Comparison of ENCODE assay signal across 17 mouse cellular contexts in genomic region chr7:139312686-139313085, GRCm38 (mm10).
DNase-seq lines count a peak whose midpoint lies in the region; ATAC-seq and TF ChIP-seq lines count a peak whose summit lies in the region.
"Had no signal": no experiment of that assay in that cellular context is flagged by ENCODE, and none has a peak within 500 bp of the region (broad histone marks: within the 10 kb centered on the region; RNA-seq: fewer than 3 reads in every experiment).

No protein-coding gene starts in this region.

- H3K4me3 ChIP-seq in midbrain, postnatal 0 days (ENCODE audit: low read depth, low read length): no peak overlapping the region
- H3K4me3 ChIP-seq in midbrain, embryonic 15.5 days: no peak overlapping the region
- no peak overlapping the region for H3K4me3 ChIP-seq in limb, embryonic 14.5 days (replicated peaks; ENCODE audit: low read length)
- no peak overlapping the region for H3K4me3 ChIP-seq in forebrain, embryonic 13.5 days
- no peak overlapping the region for H3K4me3 ChIP-seq in midbrain, embryonic 10.5 days
- H3K4me3 ChIP-seq: embryonic facial prominence, embryonic 12.5 days; liver, embryonic 15.5 days; neural tube, embryonic 15.5 days had no signal

- no peak for TF ChIP-seq POLR2A in limb, embryonic 14.5 days (IDR thresholded peaks at IDR 0.05; ENCODE audit: borderline replicate concordance, extremely low read depth, insufficient read depth, insufficient read length)

- no peak overlapping the region for H3K4me2 ChIP-seq in midbrain, postnatal 0 days (ENCODE audit: low read depth, low read length, poor library complexity, severe bottlenecking)
- H3K4me2 ChIP-seq in midbrain, embryonic 15.5 days: no peak overlapping the region
- no peak overlapping the region for H3K4me2 ChIP-seq in limb, embryonic 14.5 days (replicated peaks; ENCODE audit: low read depth, low read length, severe bottlenecking)
- no peak overlapping the region for H3K4me2 ChIP-seq in forebrain, embryonic 13.5 days
- H3K4me2 ChIP-seq: embryonic facial prominence, embryonic 12.5 days; heart, embryonic 11.5 days; liver, embryonic 15.5 days; neural tube, embryonic 15.5 days had no signal

- ATAC-seq in midbrain, postnatal 0 days (ENCODE audit: low FRiP score): no peak
- ATAC-seq in midbrain, embryonic 15.5 days (replicated peaks): no peak
- ATAC-seq in limb, embryonic 14.5 days (ENCODE audit: low FRiP score, low read depth): no peak
- no peak for ATAC-seq in forebrain, embryonic 13.5 days
- ATAC-seq: forebrain, embryonic 14.5 days had no signal

- H3K9ac ChIP-seq in midbrain, postnatal 0 days (replicated peaks; ENCODE audit: low read length, poor library complexity, severe bottlenecking): no peak overlapping the region
- no peak overlapping the region for H3K9ac ChIP-seq in midbrain, embryonic 15.5 days
- 0 out of 2 replicates have a peak overlapping the region, but pooled peaks have one; percentile 8 for H3K9ac ChIP-seq in limb, embryonic 14.5 days (ENCODE audit: low read depth, low read length, severe bottlenecking)
- H3K9ac ChIP-seq in forebrain, embryonic 13.5 days: no peak overlapping the region
- H3K9ac ChIP-seq: embryonic facial prominence, embryonic 12.5 days; liver, embryonic 15.5 days; neural tube, embryonic 15.5 days had no signal

- H3K9me3 ChIP-seq in midbrain, postnatal 0 days (ENCODE audit: low read length): 0 out of 2 replicates have a peak, but pooled peaks cover 3% of the 10 kb centered on the region
- no peaks in the 10 kb centered on the region for H3K9me3 ChIP-seq in midbrain, embryonic 15.5 days
- H3K9me3 ChIP-seq in limb, embryonic 14.5 days (ENCODE audit: control insufficient read depth, low read length): no peaks in the 10 kb centered on the region
- no peaks in the 10 kb centered on the region for H3K9me3 ChIP-seq in forebrain, embryonic 13.5 days (replicated peaks)
- H3K9me3 ChIP-seq in midbrain, embryonic 10.5 days (replicated peaks): no peaks in the 10 kb centered on the region
- H3K9me3 ChIP-seq: embryonic facial prominence, embryonic 12.5 days; liver, embryonic 15.5 days; neural tube, embryonic 15.5 days had no signal

- H3K4me1 ChIP-seq in midbrain, postnatal 0 days (ENCODE audit: insufficient read depth, low read length): no peaks in the 10 kb centered on the region
- peaks cover 8% of the 10 kb centered on the region; the same call in 1 of the 2 replicates for H3K4me1 ChIP-seq in midbrain, embryonic 15.5 days
- peaks cover 5% of the 10 kb centered on the region; the same call in 1 of the 2 replicates for H3K4me1 ChIP-seq in limb, embryonic 14.5 days (ENCODE audit: control insufficient read depth, insufficient read depth, low read length)
- peaks cover 18% of the 10 kb centered on the region for H3K4me1 ChIP-seq in forebrain, embryonic 13.5 days
- peaks cover 32% of the 10 kb centered on the region for H3K4me1 ChIP-seq in midbrain, embryonic 10.5 days
- H3K4me1 ChIP-seq: liver, embryonic 15.5 days had no signal

- no peaks in the 10 kb centered on the region for H3K36me3 ChIP-seq in midbrain, postnatal 0 days (ENCODE audit: insufficient read depth, low read length)
- H3K36me3 ChIP-seq in midbrain, embryonic 15.5 days (replicated peaks): no peaks in the 10 kb centered on the region
- H3K36me3 ChIP-seq in limb, embryonic 14.5 days (ENCODE audit: control insufficient read depth, insufficient read depth, low read length): no peaks in the 10 kb centered on the region
- no peaks in the 10 kb centered on the region for H3K36me3 ChIP-seq in forebrain, embryonic 13.5 days (ENCODE audit: poor library complexity, severe bottlenecking)
- H3K36me3 ChIP-seq in midbrain, embryonic 10.5 days: no peaks in the 10 kb centered on the region
- H3K36me3 ChIP-seq: embryonic facial prominence, embryonic 12.5 days; liver, embryonic 15.5 days; neural tube, embryonic 15.5 days had no signal

- no peak for TF ChIP-seq CTCF in midbrain, postnatal 0 days (IDR thresholded peaks at IDR 0.05)

- no peak overlapping the region for H3K27ac ChIP-seq in midbrain, postnatal 0 days (ENCODE audit: low read depth, low read length)
- no peak overlapping the region for H3K27ac ChIP-seq in midbrain, embryonic 15.5 days
- no peak overlapping the region for H3K27ac ChIP-seq in limb, embryonic 14.5 days (replicated peaks; ENCODE audit: low read depth, low read length)
- no peak overlapping the region for H3K27ac ChIP-seq in forebrain, embryonic 13.5 days
- no peak overlapping the region for H3K27ac ChIP-seq in midbrain, embryonic 10.5 days (replicated peaks)
- H3K27ac ChIP-seq: embryonic facial prominence, embryonic 12.5 days; liver, embryonic 15.5 days; neural tube, embryonic 15.5 days had no signal

- H3K27me3 ChIP-seq in midbrain, postnatal 0 days (ENCODE audit: insufficient read depth, low read length): no peaks in the 10 kb centered on the region
- no peaks in the 10 kb centered on the region; the same call in 1 of the 2 replicates for H3K27me3 ChIP-seq in midbrain, embryonic 15.5 days (replicated peaks)
- H3K27me3 ChIP-seq in limb, embryonic 14.5 days (ENCODE audit: control insufficient read depth, insufficient read depth, low read length): no peaks in the 10 kb centered on the region
- 0 out of 2 replicates have a peak, but pooled peaks cover 2% of the 10 kb centered on the region for H3K27me3 ChIP-seq in forebrain, embryonic 13.5 days
- peaks cover 27% of the 10 kb centered on the region for H3K27me3 ChIP-seq in midbrain, embryonic 10.5 days (ENCODE audit: low read depth, poor library complexity, severe bottlenecking)
- H3K27me3 ChIP-seq: embryonic facial prominence, embryonic 12.5 days; liver, embryonic 15.5 days; neural tube, embryonic 15.5 days had no signal

- DNase-seq in gastrocnemius, adult 18-20 months (ENCODE audit: low spot score): peak; percentile 63
- DNase-seq in gastrocnemius, postnatal 4 days (ENCODE audit: low spot score in 2 of 2): no peak
- DNase-seq in midbrain, postnatal 0 days (ENCODE audit: low spot score): peak; percentile 67
- peak; percentile 29 for DNase-seq in cerebellum, adult 8-10 months
- no peak for DNase-seq in limb, embryonic 14.5 days (ENCODE audit: low spot score)
- DNase-seq in midbrain, embryonic 10.5 days (ENCODE audit: low spot score): no peak
- DNase-seq: B cell, adult 2 months; kidney, postnatal 36 days; spleen, adult 18-20 months; thymus, adult 2 months had no signal

- WGBS in midbrain, postnatal 0 days: 71% methylated on average over 5 of the region's 5 CpGs
- 63% methylated on average over 5 of the region's 5 CpGs for WGBS in midbrain, embryonic 15.5 days
- WGBS in limb, embryonic 14.5 days: 40% methylated on average over 5 of the region's 5 CpGs
- WGBS in forebrain, embryonic 13.5 days: 51% methylated on average over 5 of the region's 5 CpGs
- 85% methylated on average over 5 of the region's 5 CpGs for WGBS in midbrain, embryonic 10.5 days

Comparison
In these comparisons a context has a peak if more than half of its experiments do, and no peak if none do; other contexts are left out.
1. DNase-seq: peak in gastrocnemius, adult 18-20 months (single experiment), midbrain, postnatal 0 days (single experiment) and cerebellum, adult 8-10 months (single experiment); none in gastrocnemius, postnatal 4 days (0 of 2), limb, embryonic 14.5 days (single experiment) and midbrain, embryonic 10.5 days (single experiment).